Mouse (Mus musculus) ES-Bruce4 (cell line): ENCODE results near the gene Olfr1360. TPM values are rescaled to one million over a fixed set of nuclear protein-coding genes. Genes with fewer than 3 reads are reported as not detected.

Source experiments
- H3K27ac ChIP-seq: 2 replicates; pipeline ENCODE4 v1.5.1; 2012; ENCODE audit warnings: low read length, inconsistent platforms; ENCODE audit not compliant: insufficient read depth
- H3K27me3 ChIP-seq: 2 replicates; pipeline ENCODE4 v1.6.1; 2012; ENCODE audit warnings: mild to moderate bottlenecking, low read length, inconsistent platforms; ENCODE audit not compliant: control insufficient read depth, poor library complexity, insufficient read depth, severe bottlenecking
- H3K36me3 ChIP-seq: 2 replicates; pipeline ENCODE4 v1.6.1; 2012; ENCODE audit warnings: inconsistent platforms, mild to moderate bottlenecking, low read length, moderate library complexity; ENCODE audit not compliant: control insufficient read depth, poor library complexity, insufficient read depth, severe bottlenecking
- H3K4me1 ChIP-seq: one replicate; pipeline ENCODE4 v1.8.1; 2011; ENCODE audit warnings: low read length; ENCODE audit not compliant: control insufficient read depth, insufficient read depth
- H3K4me3 ChIP-seq: 2 replicates; pipeline ENCODE4 v1.5.1; 2011; ENCODE audit warnings: low read depth, mild to moderate bottlenecking, low read length
- H3K9ac ChIP-seq: 2 replicates; pipeline ENCODE4 v1.6.1; 2012; ENCODE audit warnings: low read depth, mild to moderate bottlenecking, inconsistent platforms; ENCODE audit not compliant: poor library complexity, severe bottlenecking
- H3K9me3 ChIP-seq: replicated peaks from 2 replicates; pipeline ENCODE4 v1.6.1; 2012; ENCODE audit warnings: mild to moderate bottlenecking, low read length, inconsistent platforms; ENCODE audit not compliant: control insufficient read depth, poor library complexity, insufficient read depth, severe bottlenecking
- CTCF ChIP-seq: IDR thresholded peaks from one replicate; pipeline ENCODE4 v1.8.1; 2011; ENCODE audit warnings: low read depth, low read length
- EP300 ChIP-seq: IDR thresholded peaks from 2 replicates; pipeline ENCODE4 v1.6.1; 2011; ENCODE audit warnings: low read depth, low read length; ENCODE audit not compliant: insufficient read depth
- POLR2A ChIP-seq: IDR thresholded peaks from one replicate; pipeline ENCODE4 v1.8.1; 2011; ENCODE audit warnings: low read length; ENCODE audit not compliant: insufficient read depth
- polyA plus RNA-seq: library from polyadenylated mRNA; stranded (reverse); fragments of >200 nt; gene quantifications from 2 replicates; pipeline ENCODE4 v1.2.4, GENCODE M21; 2011; ENCODE audit warnings: low read depth; ENCODE audit not compliant: missing spikeins, insufficient read depth, insufficient read length

The Olfr1360 gene
- polyA plus RNA-seq, 1 experiment: not detected

GRCm38 (mm10) chr13:21714725-21715124 lies 37.5 kb upstream of the Olfr1360 start:
- Histone ChIP-seq H3K4me1 (no peaks in the 10 kb centered on the region), H3K9ac (peak overlapping the region; percentile 71), H3K27ac (peak overlapping the region; percentile 82), H3K27me3 (no peaks in the 10 kb centered on the region), H3K4me3 (peak overlapping the region; percentile 42; the same call in 1 of the 2 replicates), H3K9me3 (no peaks in the 10 kb centered on the region), H3K36me3 (no peaks in the 10 kb centered on the region)
- TF ChIP-seq POLR2A: no peak
- no peak for TF ChIP-seq CTCF
- no peak for TF ChIP-seq EP300

GRCm38 (mm10) chr13:21711698-21712097 lies 34.5 kb upstream of the Olfr1360 start:
- Histone ChIP-seq H3K9ac (peak overlapping the region; percentile 78), H3K27ac (no peak overlapping the region), H3K4me1 (no peaks in the 10 kb centered on the region), H3K9me3 (no peaks in the 10 kb centered on the region), H3K27me3 (no peaks in the 10 kb centered on the region), H3K4me3 (peak overlapping the region; percentile 90; the same call in 1 of the 2 replicates), H3K36me3 (no peaks in the 10 kb centered on the region)
- no peak for TF ChIP-seq CTCF
- TF ChIP-seq POLR2A: no peak
- no peak for TF ChIP-seq EP300

GRCm38 (mm10) chr13:21710821-21711525 lies 33.8 kb upstream of the Olfr1360 start:
- Histone ChIP-seq H3K4me1 (no peaks in the 10 kb centered on the region), H3K4me3 (peak overlapping the region; percentile 90), H3K36me3 (no peaks in the 10 kb centered on the region), H3K9ac (peak overlapping the region; percentile 78), H3K27me3 (no peaks in the 10 kb centered on the region), H3K27ac (no peak overlapping the region), H3K9me3 (no peaks in the 10 kb centered on the region)
- no peak for TF ChIP-seq CTCF
- 0 out of 2 replicates have a peak, but pooled peaks have one; percentile 12 for TF ChIP-seq EP300
- TF ChIP-seq POLR2A: no peak

- H3K27me3 ChIP-seq: no peaks in the 10 kb centered on the region
- peak overlapping the region; percentile 86 for H3K27ac ChIP-seq
- H3K4me3 ChIP-seq: peak overlapping the region; percentile 89
- no peaks in the 10 kb centered on the region for H3K9me3 ChIP-seq
- no peaks in the 10 kb centered on the region for H3K36me3 ChIP-seq
- peak overlapping the region; percentile 66 for H3K9ac ChIP-seq
- H3K4me1 ChIP-seq: no peaks in the 10 kb centered on the region
- TF ChIP-seq EP300 (no peak), CTCF (peak; percentile 78), POLR2A (no peak)
Observed at GRCm38 (mm10) chr13:21710031-21710711, 33.0 kb upstream of the Olfr1360 start.

- no peak for TF ChIP-seq POLR2A
- TF ChIP-seq EP300: no peak
- no peak for TF ChIP-seq CTCF
- Histone ChIP-seq H3K9ac (no peak overlapping the region), H3K4me3 (no peak overlapping the region), H3K9me3 (no peaks in the 10 kb centered on the region), H3K27ac (no peak overlapping the region), H3K27me3 (no peaks in the 10 kb centered on the region), H3K4me1 (no peaks in the 10 kb centered on the region), H3K36me3 (no peaks in the 10 kb centered on the region)
Observed at GRCm38 (mm10) chr13:21706669-21707068, 29.5 kb upstream of the Olfr1360 start.

- Histone ChIP-seq H3K9me3 (no peaks in the 10 kb centered on the region), H3K27me3 (no peaks in the 10 kb centered on the region), H3K36me3 (no peaks in the 10 kb centered on the region), H3K4me3 (no peak within 1 kb of the TSS), H3K9ac (no peak within 1 kb of the TSS), H3K4me1 (no peaks in the 10 kb centered on the region), H3K27ac (no peak within 1 kb of the TSS)
- TF ChIP-seq EP300 (no peak), POLR2A (no peak), CTCF (no peak)
Observed at GRCm38 (mm10) chr13:21697811-21698210, 20.6 kb upstream of the Olfr1360 start, which contains the start of gene Olfr1359. Olfr1359 (plus strand) TSS chr13:21698111.
